Mouse (Mus musculus): ENCODE measurements around the gene Slc35a2. TPM values are rescaled to one million over a fixed set of nuclear protein-coding genes. Genes with fewer than 3 reads are reported as not detected.
"Not testable (repeated sequence)": the region's sequence is repeated elsewhere in the genome, so short reads cannot be mapped to it uniquely, and the experiment has no call there.

Slc35a2 gene
- total and polyA plus RNA-seq, 3 experiments: 14.8 to 25.2 (median 15.0) TPM

GRCm38 (mm10) chrX:7879819-7880218 is 4.0 kb upstream of the Slc35a2 start:
- H3K4me1 ChIP-seq (ENCODE audit: control insufficient read depth, insufficient read depth, low read length): no peaks in the 10 kb centered on the region
- H3K36me3 ChIP-seq (ENCODE audit: control insufficient read depth, insufficient read depth, low read length): no peaks in the 10 kb centered on the region
- intact Hi-C loops (cut with DNase I): loop anchor here (5.0 kb wide), 1 partner anchor 33 kb away; no protein-coding TSS in a partner anchor
- no peaks in the 10 kb centered on the region for H3K27me3 ChIP-seq (ENCODE audit: control insufficient read depth, insufficient read depth, low read length)
- H3K27ac ChIP-seq: no peak overlapping the region
- TF ChIP-seq POLR2A (IDR thresholded peaks at IDR 0.05; ENCODE audit: insufficient read depth, low read depth, low read length) (no peak), CTCF (IDR thresholded peaks at IDR 0.05) (peak; percentile 63)
- WGBS: 12% methylated on average over 11 of the region's 11 CpGs
- no peaks in the 10 kb centered on the region for H3K79me2 ChIP-seq (replicated peaks; ENCODE audit: control insufficient read depth, insufficient read depth, low read length)
- no peak overlapping the region for H3K9ac ChIP-seq (ENCODE audit: low read depth, low read length)
- H3K4me3 ChIP-seq: no peak overlapping the region
- peak; percentile 55 to 58 for DNase-seq

GRCm38 (mm10) chrX:7898211-7898610 is 14.4 kb downstream of the Slc35a2 start:
- TF ChIP-seq CTCF (IDR thresholded peaks at IDR 0.05): no peak
- TF ChIP-seq POLR2A (IDR thresholded peaks at IDR 0.05; ENCODE audit: insufficient read depth, low read depth, low read length): no peak
- no peak for TF ChIP-seq EP300 (IDR thresholded peaks at IDR 0.05; ENCODE audit: insufficient read depth, low read depth, low read length)
- no peaks in the 10 kb centered on the region for H3K27me3 ChIP-seq (ENCODE audit: control insufficient read depth, insufficient read depth, low read length)
- peak overlapping the region; percentile 57 for H3K9ac ChIP-seq (ENCODE audit: low read depth, low read length)
- 24% methylated on average over 13 of the region's 13 CpGs for WGBS
- H3K36me3 ChIP-seq (ENCODE audit: control insufficient read depth, insufficient read depth, low read length): no peaks in the 10 kb centered on the region
- H3K79me2 ChIP-seq (replicated peaks; ENCODE audit: control insufficient read depth, insufficient read depth, low read length): no peaks in the 10 kb centered on the region
- H3K27ac ChIP-seq: no peak overlapping the region
- intact Hi-C loops (cut with DNase I): no loop called here
- H3K4me1 ChIP-seq (ENCODE audit: control insufficient read depth, insufficient read depth, low read length): no peaks in the 10 kb centered on the region
- DNase-seq: no peak
- H3K4me3 ChIP-seq: peak overlapping the region; percentile 72

DNA sequence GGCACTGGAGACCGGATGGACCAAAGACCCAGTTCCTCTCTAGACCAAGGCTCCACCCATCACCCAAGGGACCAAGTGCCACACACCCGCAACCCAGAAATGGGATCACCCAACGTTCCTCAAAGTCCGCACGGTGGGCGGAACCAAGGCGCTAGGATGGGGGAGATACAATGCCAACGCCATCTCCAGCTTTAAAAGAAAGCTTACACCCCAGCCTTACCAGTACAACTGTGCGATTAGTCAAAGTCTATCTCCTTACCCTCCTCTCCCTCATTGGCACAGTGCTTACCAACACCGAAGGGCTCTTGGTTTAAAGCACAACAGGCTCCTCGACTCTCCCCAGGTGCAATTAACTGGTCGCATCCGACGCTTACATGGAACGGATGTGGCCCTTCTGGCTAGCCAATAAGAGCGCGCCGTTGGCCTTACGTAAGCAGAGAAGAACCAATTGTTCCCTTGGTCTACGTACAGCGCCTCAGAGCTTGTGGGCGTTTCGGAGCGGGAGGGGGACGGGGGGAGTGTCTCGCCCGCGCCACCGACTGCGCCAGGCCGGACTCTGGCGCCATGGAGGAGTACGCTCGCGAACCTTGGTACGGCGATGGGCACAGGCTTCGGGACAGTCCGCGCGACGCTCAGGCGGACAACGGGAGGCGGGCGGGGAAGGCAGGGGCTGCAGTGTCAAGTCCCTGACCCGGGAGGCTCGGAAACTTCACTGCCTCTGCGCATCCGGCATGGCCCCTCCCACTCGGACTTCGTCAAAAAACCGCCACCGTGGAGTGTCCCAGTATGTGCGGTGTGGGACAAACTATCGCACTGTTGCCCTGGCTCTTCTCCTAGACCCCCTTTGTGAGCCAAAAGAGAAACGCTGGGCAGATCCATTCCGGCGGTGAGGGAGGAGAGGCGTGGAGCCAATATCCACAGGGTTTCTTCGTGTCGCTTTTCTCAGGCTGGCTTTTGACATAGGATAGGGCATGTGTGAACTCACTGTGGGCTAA is 15.3 kb downstream of the Slc35a2 start, which contains the start of the genes Pqbp1 and Timm17b:
Gene Pqbp1 (minus strand): TSS at position 390 of the 995 bp plus-strand sequence.
Gene Timm17b (plus strand): TSS at position 478 of the 995 bp plus-strand sequence.
- no peaks in the 10 kb centered on the region for H3K79me2 ChIP-seq (replicated peaks; ENCODE audit: control insufficient read depth, insufficient read depth, low read length)
- no peak for TF ChIP-seq CTCF (IDR thresholded peaks at IDR 0.05)
- TF ChIP-seq EP300 (IDR thresholded peaks at IDR 0.05; ENCODE audit: insufficient read depth, low read depth, low read length): no peak
- peak; percentile 76 for TF ChIP-seq POLR2A (IDR thresholded peaks at IDR 0.05; ENCODE audit: insufficient read depth, low read depth, low read length)
- H3K27me3 ChIP-seq (ENCODE audit: control insufficient read depth, insufficient read depth, low read length): no peaks in the 10 kb centered on the region
- peak within 1 kb of the TSS; percentile 84 for H3K27ac ChIP-seq
- peak; percentile 87 to 92 for DNase-seq
- H3K9ac ChIP-seq (ENCODE audit: low read depth, low read length): peak within 1 kb of the TSS; percentile 93
- WGBS: 14% methylated on average over 62 of the region's 62 CpGs
- intact Hi-C loops (cut with DNase I): no loop called here
- H3K4me1 ChIP-seq (ENCODE audit: control insufficient read depth, insufficient read depth, low read length): no peaks in the 10 kb centered on the region
- H3K4me3 ChIP-seq: peak within 1 kb of the TSS; percentile 72
- H3K36me3 ChIP-seq (ENCODE audit: control insufficient read depth, insufficient read depth, low read length): no peaks in the 10 kb centered on the region

- intact Hi-C loops (cut with DNase I): no loop called here
- no peaks in the 10 kb centered on the region for H3K79me2 ChIP-seq (replicated peaks; ENCODE audit: control insufficient read depth, insufficient read depth, low read length)
- H3K9ac ChIP-seq (ENCODE audit: low read depth, low read length): no peak overlapping the region
- DNase-seq: no peak
- 88% methylated on average over 5 of the region's 5 CpGs for whole genome bisulfite sequencing
- H3K4me1 ChIP-seq (ENCODE audit: control insufficient read depth, insufficient read depth, low read length): no peaks in the 10 kb centered on the region
- no peak overlapping the region for H3K27ac ChIP-seq
- H3K4me3 ChIP-seq: no peak overlapping the region
- no peaks in the 10 kb centered on the region for H3K27me3 ChIP-seq (ENCODE audit: control insufficient read depth, insufficient read depth, low read length)
- no peak for TF ChIP-seq CTCF (IDR thresholded peaks at IDR 0.05)
- TF ChIP-seq POLR2A (IDR thresholded peaks at IDR 0.05; ENCODE audit: insufficient read depth, low read depth, low read length): no peak
- TF ChIP-seq EP300 (IDR thresholded peaks at IDR 0.05; ENCODE audit: insufficient read depth, low read depth, low read length): no peak
- no peaks in the 10 kb centered on the region for H3K36me3 ChIP-seq (ENCODE audit: control insufficient read depth, insufficient read depth, low read length)
These were observed 20.6 kb downstream of the Slc35a2 start for GRCm38 (mm10) chrX:7904441-7904840.

DNA sequence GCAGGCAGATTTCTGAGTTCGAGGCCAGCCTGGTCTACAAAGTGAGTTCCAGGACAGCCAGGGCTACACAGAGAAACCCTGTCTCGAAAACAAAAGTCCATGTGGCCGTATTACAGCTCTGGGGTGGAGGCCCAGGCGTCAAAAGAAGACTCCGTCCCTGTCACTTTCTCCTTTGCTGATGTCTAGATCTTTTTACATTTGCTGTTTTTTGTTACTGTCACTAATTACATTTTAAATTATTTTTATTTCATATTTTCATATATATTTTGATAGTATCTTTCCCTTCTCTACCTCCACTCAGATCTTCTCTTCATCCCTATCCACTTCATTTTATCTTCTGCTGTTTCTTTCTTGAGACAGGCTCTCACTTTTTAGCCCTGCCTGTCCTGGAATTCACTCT is 23.9 kb downstream of the Slc35a2 start, which contains the start of gene Gm10491:
Gene Gm10491 (minus strand): TSS at position 101 of the 400 bp plus-strand sequence.
- no peak within 1 kb of the TSS for H3K4me3 ChIP-seq
- intact Hi-C loops (cut with DNase I): no loop called here

GRCm38 (mm10) chrX:7909242-7909641 is 25.4 kb downstream of the Slc35a2 start, which contains the start of gene Gm10490:
Gene Gm10490 (plus strand): TSS chrX:7909542.
- H3K27me3 ChIP-seq (ENCODE audit: control insufficient read depth, insufficient read depth, low read length); H3K4me1 ChIP-seq (ENCODE audit: control insufficient read depth, insufficient read depth, low read length); H3K36me3 ChIP-seq (ENCODE audit: control insufficient read depth, insufficient read depth, low read length); DNase-seq; H3K9ac ChIP-seq (ENCODE audit: low read depth, low read length); H3K4me3 ChIP-seq; H3K27ac ChIP-seq; H3K79me2 ChIP-seq (replicated peaks; ENCODE audit: control insufficient read depth, insufficient read depth, low read length); intact Hi-C loops (cut with DNase I): not testable (repeated sequence)
- 83% methylated on average over 4 of the region's 4 CpGs for WGBS

More for the DNA sequence above, 23.9 kb downstream of the Slc35a2 start, which contains the start of gene Gm10491:
- no peaks in the 10 kb centered on the region for H3K4me1 ChIP-seq (ENCODE audit: control insufficient read depth, insufficient read depth, low read length)
- WGBS: 80% methylated on average over 5 of the region's 5 CpGs
- no peak for DNase-seq
- H3K27ac ChIP-seq: no peak within 1 kb of the TSS
- no peaks in the 10 kb centered on the region for H3K36me3 ChIP-seq (ENCODE audit: control insufficient read depth, insufficient read depth, low read length)
- no peak for TF ChIP-seq POLR2A (IDR thresholded peaks at IDR 0.05; ENCODE audit: insufficient read depth, low read depth, low read length)
- no peak for TF ChIP-seq CTCF (IDR thresholded peaks at IDR 0.05)
- TF ChIP-seq EP300 (IDR thresholded peaks at IDR 0.05; ENCODE audit: insufficient read depth, low read depth, low read length): no peak
- H3K79me2 ChIP-seq (replicated peaks; ENCODE audit: control insufficient read depth, insufficient read depth, low read length): no peaks in the 10 kb centered on the region
- H3K9ac ChIP-seq (ENCODE audit: low read depth, low read length): no peak within 1 kb of the TSS
- no peaks in the 10 kb centered on the region for H3K27me3 ChIP-seq (ENCODE audit: control insufficient read depth, insufficient read depth, low read length)
